Mouse (Mus musculus) forebrain, embryonic 13.5 days (tissue): ENCODE data around the gene Mamdc4. TPM values are rescaled to one million over a fixed set of nuclear protein-coding genes. Genes with fewer than 3 reads are reported as not detected.

Experiments used
- ATAC-seq: fragments of 200-750 bp; cut with Nextera tagmentation; 2 replicates; pipeline ENCODE4 v1.8.0; 2017
- H3K27ac ChIP-seq: fragments of 300-500 bp; sonication (generic); 2 replicates; pipeline ENCODE4 v1.5.1; 2015; ENCODE audit warnings: inconsistent platforms, mild to moderate bottlenecking, moderate library complexity
- H3K27me3 ChIP-seq: fragments of 300-500 bp; sonication (generic); 2 replicates; pipeline ENCODE4 v1.6.1; 2015; ENCODE audit warnings: mild to moderate bottlenecking, inconsistent platforms
- H3K36me3 ChIP-seq: fragments of 300-500 bp; sonication (generic); 2 replicates; pipeline ENCODE4 v1.6.1; 2015; ENCODE audit warnings: mild to moderate bottlenecking, inconsistent platforms; ENCODE audit not compliant: poor library complexity, severe bottlenecking
- H3K4me1 ChIP-seq: fragments of 300-500 bp; sonication (generic); 2 replicates; pipeline ENCODE4 v1.6.1; 2015; ENCODE audit warnings: inconsistent platforms
- H3K4me2 ChIP-seq: fragments of 300-500 bp; sonication (generic); 2 replicates; pipeline ENCODE4 v1.6.1; 2015; ENCODE audit warnings: inconsistent platforms, mild to moderate bottlenecking, moderate library complexity
- H3K4me3 ChIP-seq: fragments of 300-500 bp; sonication (generic); 2 replicates; pipeline ENCODE4 v1.5.1; 2015; ENCODE audit warnings: mild to moderate bottlenecking, inconsistent platforms
- H3K9ac ChIP-seq: fragments of 300-500 bp; sonication (generic); 2 replicates; pipeline ENCODE4 v1.6.1; 2015; ENCODE audit warnings: mild to moderate bottlenecking, inconsistent platforms
- H3K9me3 ChIP-seq: fragments of 300-500 bp; sonication (generic); replicated peaks from 2 replicates; pipeline ENCODE4 v1.6.1; 2016; ENCODE audit warnings: inconsistent platforms
- WGBS: fragments of 180-500 bp; shearing (Covaris S2); methylation state at CpG from one replicate; pipeline ENCODE4 v1.1.7; 2015; 5-methylcytosine and 5-hydroxymethylcytosine counted together
- polyA plus RNA-seq: library from polyadenylated mRNA; unstranded; fragments of >200 nt; fragmentation: Nextera tagmentation; extraction: Ambion mirVana; gene quantifications from 2 replicates; pipeline ENCODE4 v1.2.1, GENCODE M21; 2015

Gene Mamdc4
- polyA plus RNA-seq, 1 experiment from 2014 or later = 4.2 TPM

- H3K27me3 ChIP-seq = peaks cover 57% of the 10 kb centered on the region
- 52% methylated on average over 5 of the region's 6 CpGs for WGBS
- peak overlapping the region; percentile 69 for H3K4me2 ChIP-seq
- H3K9me3 ChIP-seq = no peaks in the 10 kb centered on the region
- peak overlapping the region; percentile 59; the same call in 1 of the 2 replicates for H3K9ac ChIP-seq
- no peak overlapping the region for H3K27ac ChIP-seq
- peak overlapping the region; percentile 42; the same call in 1 of the 2 replicates for H3K4me3 ChIP-seq
- H3K4me1 ChIP-seq = peaks cover 56% of the 10 kb centered on the region
- peaks cover 26% of the 10 kb centered on the region for H3K36me3 ChIP-seq
- ATAC-seq = 0 out of 2 replicates have a peak, but pooled peaks have one; percentile 3
These were observed 6.0 kb upstream of the Mamdc4 start for GRCm38 (mm10) chr2:25580621-25581101.

GRCm38 (mm10) chr2:25579737-25580460 is 5.3 kb upstream of the Mamdc4 start:
- peaks cover 60% of the 10 kb centered on the region for H3K4me1 ChIP-seq

GRCm38 (mm10) chr2:25578796-25579736 is 4.4 kb upstream of the Mamdc4 start:
- H3K27me3 ChIP-seq = peaks cover 59% of the 10 kb centered on the region
- H3K9ac ChIP-seq = no peak overlapping the region
- peaks cover 10% of the 10 kb centered on the region for H3K36me3 ChIP-seq
- no peak for ATAC-seq
- H3K4me2 ChIP-seq = peak overlapping the region; percentile 39
- H3K27ac ChIP-seq = no peak overlapping the region
- WGBS = 5% methylated on average over 77 of the region's 77 CpGs
- peaks cover 62% of the 10 kb centered on the region for H3K4me1 ChIP-seq
- H3K4me3 ChIP-seq = peak overlapping the region; percentile 19
- no peaks in the 10 kb centered on the region for H3K9me3 ChIP-seq

More at GRCm38 (mm10) chr2:25579737-25580460, 5.3 kb upstream of the Mamdc4 start:
- no peak for ATAC-seq
- peak overlapping the region; percentile 39 for H3K4me2 ChIP-seq
- H3K36me3 ChIP-seq = peaks cover 18% of the 10 kb centered on the region
- H3K27me3 ChIP-seq = peaks cover 59% of the 10 kb centered on the region
- no peak overlapping the region for H3K9ac ChIP-seq
- no peak overlapping the region for H3K27ac ChIP-seq
- WGBS = 7% methylated on average over 27 of the region's 27 CpGs
- peak overlapping the region; percentile 19 for H3K4me3 ChIP-seq
- H3K9me3 ChIP-seq = no peaks in the 10 kb centered on the region

GRCm38 (mm10) chr2:25577951-25578795 is 3.5 kb upstream of the Mamdc4 start:
- H3K27ac ChIP-seq = no peak overlapping the region
- peak overlapping the region; percentile 27 for H3K4me3 ChIP-seq
- H3K4me2 ChIP-seq = peak overlapping the region; percentile 49
- H3K36me3 ChIP-seq = peaks cover under 1% of the 10 kb centered on the region
- WGBS = 4% methylated on average over 75 of the region's 75 CpGs
- H3K27me3 ChIP-seq = peaks cover 59% of the 10 kb centered on the region
- peaks cover 71% of the 10 kb centered on the region for H3K4me1 ChIP-seq
- H3K9ac ChIP-seq = 0 out of 2 replicates have a peak overlapping the region, but pooled peaks have one; percentile 30
- no peak for ATAC-seq
- no peaks in the 10 kb centered on the region for H3K9me3 ChIP-seq

- Histone ChIP-seq H3K27ac (no peak overlapping the region), H3K4me1 (peaks cover 73% of the 10 kb centered on the region), H3K9me3 (no peaks in the 10 kb centered on the region), H3K4me3 (peak overlapping the region; percentile 27), H3K9ac (0 out of 2 replicates have a peak overlapping the region, but pooled peaks have one; percentile 30), H3K27me3 (peaks cover 59% of the 10 kb centered on the region), H3K36me3 (no peaks in the 10 kb centered on the region), H3K4me2 (peak overlapping the region; percentile 49)
- ATAC-seq = no peak
- 16% methylated on average over 92 of the region's 92 CpGs for WGBS
These were observed 2.6 kb upstream of the Mamdc4 start for GRCm38 (mm10) chr2:25576965-25577891.

- 0 out of 2 replicates have a peak overlapping the region, but pooled peaks have one; percentile 54 for H3K4me3 ChIP-seq
- no peak overlapping the region for H3K27ac ChIP-seq
- ATAC-seq = no peak
- H3K27me3 ChIP-seq = peaks cover 57% of the 10 kb centered on the region
- 65% methylated on average over 16 of the region's 16 CpGs for WGBS
- H3K36me3 ChIP-seq = peaks cover 9% of the 10 kb centered on the region
- H3K9ac ChIP-seq = peak overlapping the region; percentile 71; the same call in 1 of the 2 replicates
- peak overlapping the region; percentile 92 for H3K4me2 ChIP-seq
- H3K4me1 ChIP-seq = peaks cover 65% of the 10 kb centered on the region
- no peaks in the 10 kb centered on the region for H3K9me3 ChIP-seq
These were observed 1.6 kb upstream of the Mamdc4 start for GRCm38 (mm10) chr2:25576028-25576850.

GRCm38 (mm10) chr2:25575432-25576027 is 885 bp upstream of the Mamdc4 start:
- peak overlapping the region; percentile 92 for H3K4me2 ChIP-seq
- WGBS = 9% methylated on average over 21 of the region's 21 CpGs
- H3K4me1 ChIP-seq = peaks cover 58% of the 10 kb centered on the region
- H3K27ac ChIP-seq = peak overlapping the region; percentile 76
- H3K4me3 ChIP-seq = peak overlapping the region; percentile 54
- peaks cover 15% of the 10 kb centered on the region for H3K36me3 ChIP-seq
- peaks cover 50% of the 10 kb centered on the region for H3K27me3 ChIP-seq
- peak overlapping the region; percentile 71 for H3K9ac ChIP-seq
- no peaks in the 10 kb centered on the region for H3K9me3 ChIP-seq
- ATAC-seq = no peak; the same call in 1 of the 2 replicates

GRCm38 (mm10) chr2:25574136-25574535 is 509 bp downstream of the Mamdc4 start:
- 13% methylated on average over 11 of the region's 11 CpGs for WGBS

GRCm38 (mm10) chr2:25573068-25573467 is 1.6 kb downstream of the Mamdc4 start:
- H3K27ac ChIP-seq = no peak overlapping the region
- H3K4me1 ChIP-seq = peaks cover 41% of the 10 kb centered on the region
- H3K4me2 ChIP-seq = peak overlapping the region; percentile 92; the same call in 1 of the 2 replicates
- no peak for ATAC-seq
- no peaks in the 10 kb centered on the region for H3K9me3 ChIP-seq
- peak overlapping the region; percentile 77; the same call in 1 of the 2 replicates for H3K9ac ChIP-seq
- H3K27me3 ChIP-seq = peaks cover 26% of the 10 kb centered on the region
- WGBS = 95% methylated on average over 2 of the region's 2 CpGs
- H3K4me3 ChIP-seq = peak overlapping the region; percentile 54; the same call in 1 of the 2 replicates
- peaks cover 40% of the 10 kb centered on the region for H3K36me3 ChIP-seq

More at GRCm38 (mm10) chr2:25574136-25574535, 509 bp downstream of the Mamdc4 start:
- H3K27me3 ChIP-seq = peaks cover 36% of the 10 kb centered on the region
- H3K36me3 ChIP-seq = peaks cover 29% of the 10 kb centered on the region
- no peak overlapping the region for H3K27ac ChIP-seq
- peak; percentile 0; the same call in 1 of the 2 replicates for ATAC-seq
- peak overlapping the region; percentile 54 for H3K4me3 ChIP-seq
- H3K4me1 ChIP-seq = peaks cover 51% of the 10 kb centered on the region
- peak overlapping the region; percentile 77 for H3K9ac ChIP-seq
- no peaks in the 10 kb centered on the region for H3K9me3 ChIP-seq
- H3K4me2 ChIP-seq = peak overlapping the region; percentile 92
